Mouse (Mus musculus): Measurements from ENCODE around the gene Meis1. TPM values are rescaled to one million over a fixed set of nuclear protein-coding genes. Genes with fewer than 3 reads are reported as not detected.

Meis1 gene
- 10 to 100 TPM; 11.8 to 13.3 TPM for total RNA-seq (2021)
- long read RNA-seq, experiment 1, partial matches to known transcripts: 0 of 7 reads
- long read RNA-seq, experiment 1, other reads (novel, unspliced or antisense): 3 of 7 reads
- long read RNA-seq, experiment 2, transcript Meis1-201 (13 exons, 3,196 nt): major isoform, 5 of 11 reads
- long read RNA-seq, experiment 2, partial matches to known transcripts: 0 of 11 reads
- long read RNA-seq, experiment 2, other reads (novel, unspliced or antisense): 2 of 11 reads

GRCm38 (mm10) chr11:19018489-19019203 lies at the start of gene Meis1:
Meis1 (minus strand) TSS chr11:19018985.
- DNase-seq (ENCODE audit: low spot score in 2 of 2): peak; percentile 73 to 87

GRCm38 (mm10) chr11:19067334-19067733 lies 48.5 kb upstream of the Meis1 start:
- no peak for DNase-seq (ENCODE audit: low spot score in 2 of 2)

GRCm38 (mm10) chr11:19049276-19049675 lies 30.5 kb upstream of the Meis1 start:
- no peak for DNase-seq (ENCODE audit: low spot score in 2 of 2)

- no peak for DNase-seq (ENCODE audit: low spot score in 2 of 2)
Measured at GRCm38 (mm10) chr11:19036595-19037166, 17.9 kb upstream of the Meis1 start.

DNA sequence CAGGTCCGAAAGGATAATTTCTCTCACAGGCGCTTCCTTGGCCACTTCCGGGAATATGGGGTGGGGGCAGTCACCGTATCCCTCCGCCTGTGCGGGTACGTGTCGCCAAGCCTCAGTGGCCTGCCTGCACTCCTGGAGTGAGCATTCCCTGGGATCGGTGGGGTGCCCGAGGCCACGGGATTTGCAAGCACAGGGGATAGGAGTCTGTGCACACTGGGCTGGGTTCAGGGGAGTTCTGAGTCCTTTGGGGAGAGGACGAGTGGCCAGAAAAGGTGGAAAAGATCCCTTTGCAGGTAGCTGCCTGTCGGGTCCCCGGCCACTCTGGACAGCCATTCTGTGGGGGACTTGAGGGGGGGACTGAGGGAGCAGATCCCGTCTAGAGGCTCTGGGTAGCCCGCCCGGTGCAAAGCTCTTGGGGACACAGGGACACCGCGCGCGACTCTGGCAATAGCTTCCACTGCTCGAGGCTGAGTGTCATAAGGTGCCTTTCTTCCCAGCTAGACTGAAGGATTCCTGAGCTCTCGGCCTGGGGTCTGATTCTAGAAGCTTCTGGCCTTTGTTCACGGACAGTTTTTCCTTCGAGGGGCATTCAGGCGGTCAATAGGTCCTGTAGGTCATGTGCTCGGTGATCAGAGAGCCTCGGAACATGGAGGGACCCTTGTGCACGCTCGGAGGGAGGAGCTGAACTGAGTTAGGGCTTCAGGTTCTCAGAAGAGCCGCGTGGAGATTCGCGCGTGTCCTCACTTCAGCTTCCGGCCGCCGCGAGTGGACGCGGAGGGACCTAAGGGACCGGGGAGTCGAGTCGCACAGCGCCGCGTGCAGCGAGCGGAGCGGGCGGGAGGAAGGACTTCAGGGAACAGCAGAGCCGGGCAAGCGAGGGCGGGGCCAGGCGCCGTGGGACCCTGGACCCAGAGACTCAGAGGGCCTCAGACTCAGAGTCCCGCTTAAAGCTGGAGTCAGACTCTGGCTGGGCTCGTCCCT lies 8.1 kb upstream of the Meis1 start:
- DNase-seq (ENCODE audit: low spot score in 2 of 2): peak; percentile 48 to 66

- no peak for DNase-seq (ENCODE audit: low spot score in 2 of 2)
Measured at GRCm38 (mm10) chr11:19025976-19026520, 7.3 kb upstream of the Meis1 start.

GRCm38 (mm10) chr11:19024496-19025265 lies 5.9 kb upstream of the Meis1 start:
- DNase-seq (ENCODE audit: low spot score in 2 of 2): no peak

DNA sequence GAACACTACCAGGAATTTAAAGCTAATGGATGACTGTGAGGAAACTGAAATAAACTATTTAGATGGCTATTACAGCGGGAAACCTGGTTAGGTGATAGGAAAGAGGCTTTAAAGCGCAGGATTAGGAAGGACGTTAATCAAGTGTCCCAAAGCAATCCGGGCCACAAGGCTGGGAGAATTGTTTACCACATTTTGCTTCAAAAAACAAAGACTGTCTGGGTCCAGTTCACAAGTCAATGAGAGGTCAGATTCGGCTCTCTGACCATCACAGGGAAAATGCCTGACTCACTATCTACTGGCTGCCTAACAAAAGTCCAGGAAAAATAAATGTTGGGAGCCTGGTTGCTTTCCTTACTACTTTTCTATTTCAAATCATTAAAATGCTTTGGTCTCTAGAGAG lies 4.6 kb upstream of the Meis1 start:
- DNase-seq (ENCODE audit: low spot score in 2 of 2): no peak

DNA sequence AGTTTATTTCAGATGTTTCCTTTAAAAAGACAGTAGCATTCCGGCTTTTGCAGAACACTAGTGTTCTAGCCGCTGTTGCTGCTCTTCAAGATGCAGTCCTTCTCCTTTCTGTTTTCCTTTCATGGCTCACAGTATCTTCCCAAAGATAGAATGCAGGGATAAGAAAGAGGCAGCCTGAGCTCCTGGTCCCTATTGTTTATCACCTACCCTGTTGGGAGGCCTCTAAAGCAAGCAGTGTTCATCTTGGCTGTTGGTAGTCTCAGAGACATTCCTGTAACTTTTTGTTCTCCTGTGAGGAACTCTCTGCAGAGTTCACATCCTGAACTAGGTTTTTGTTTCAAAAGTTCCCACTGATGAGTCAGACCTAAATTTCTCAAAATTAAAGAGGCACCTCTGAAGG lies 3.8 kb upstream of the Meis1 start:
- no peak for DNase-seq (ENCODE audit: low spot score in 2 of 2)

DNA sequence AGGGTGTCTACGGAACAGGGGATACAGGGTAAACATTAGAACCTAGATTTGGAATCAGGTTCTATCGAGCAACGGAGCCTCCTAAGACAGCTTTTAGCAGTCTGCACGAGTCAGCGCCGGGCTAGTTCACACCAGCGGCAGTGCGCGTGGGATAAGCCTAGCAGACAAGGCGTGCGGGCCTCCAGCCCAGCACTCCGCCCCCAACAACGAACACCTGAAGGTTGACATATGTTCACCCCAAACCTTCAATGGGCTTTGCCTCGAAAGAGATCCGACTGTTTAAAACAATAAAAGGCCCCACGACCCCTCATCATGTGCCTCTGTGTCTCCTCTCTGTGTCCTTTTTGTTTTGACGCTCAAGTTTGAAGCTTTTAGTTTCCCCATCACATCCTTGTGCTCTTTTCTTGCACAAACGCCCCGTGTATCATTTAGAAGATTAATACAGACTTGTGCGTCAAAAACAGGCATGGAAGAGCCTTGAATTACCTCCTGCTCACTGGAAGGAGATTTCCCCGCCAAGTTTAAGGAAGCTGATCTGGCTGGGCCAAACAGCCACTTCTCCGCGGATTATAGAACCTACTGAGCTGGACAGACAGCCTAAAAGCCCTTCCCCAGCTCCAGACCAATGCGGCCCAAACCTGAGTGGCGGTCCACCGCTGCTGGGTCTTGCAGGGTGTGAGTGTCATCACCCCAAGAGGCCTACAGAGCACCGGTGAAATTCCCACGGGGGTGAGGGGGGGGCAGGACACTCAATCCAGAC lies 2.3 kb upstream of the Meis1 start:
- peak in 1 of 2 experiments; percentile 29 for DNase-seq (ENCODE audit: low spot score in 2 of 2)

GRCm38 (mm10) chr11:19020371-19020824 lies 1.6 kb upstream of the Meis1 start:
- DNase-seq (ENCODE audit: low spot score in 2 of 2): peak; percentile 81 to 90

DNA sequence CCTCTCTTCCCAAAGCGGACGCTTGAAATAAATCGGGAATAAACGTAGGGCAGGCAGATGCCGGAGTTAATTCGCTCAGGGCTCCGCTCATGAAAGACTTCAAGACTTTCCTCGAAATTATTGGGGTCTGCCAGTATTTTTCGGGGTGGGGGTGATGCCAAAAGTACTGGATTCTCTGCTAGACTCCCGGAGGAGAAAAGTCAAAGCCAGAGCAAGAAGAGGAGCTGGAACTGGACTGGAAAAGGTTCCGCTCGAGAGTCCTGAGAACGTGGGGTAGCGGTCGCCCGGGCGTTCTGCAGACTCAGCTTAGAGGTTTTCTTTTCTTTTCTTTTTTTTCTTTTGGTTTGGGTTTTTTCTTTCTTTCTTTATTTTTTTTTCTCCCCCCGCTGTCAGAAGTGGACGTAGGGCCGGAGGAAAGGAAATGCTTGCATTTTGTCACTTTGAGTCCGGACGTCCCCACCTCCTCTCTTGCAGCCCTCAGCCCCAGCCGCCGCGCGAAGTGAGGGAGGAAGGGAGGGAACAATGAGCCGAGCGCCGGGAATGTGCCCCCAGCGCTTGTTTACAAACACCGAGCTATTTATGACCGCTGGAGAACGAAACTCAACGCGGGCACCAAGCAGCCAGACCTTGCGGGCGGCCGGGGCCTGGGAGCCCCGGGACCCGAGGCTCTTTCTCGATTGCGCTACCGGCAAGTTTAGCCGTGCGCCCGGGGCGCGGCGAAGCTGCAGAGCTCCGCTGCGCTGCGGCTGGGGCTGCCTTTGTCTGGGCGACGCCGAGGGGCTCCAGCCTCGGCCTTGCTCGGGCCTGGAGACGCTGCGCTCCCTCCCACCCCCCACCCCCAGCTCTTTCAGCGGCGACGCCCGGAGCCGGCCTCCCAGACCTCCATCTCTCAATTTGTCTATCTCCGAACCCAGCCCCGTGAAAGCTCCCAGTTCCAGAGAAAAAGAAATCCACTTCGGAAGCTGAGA lies 703 bp upstream of the Meis1 start:
- DNase-seq (ENCODE audit: low spot score in 2 of 2): peak; percentile 43 to 73

DNA sequence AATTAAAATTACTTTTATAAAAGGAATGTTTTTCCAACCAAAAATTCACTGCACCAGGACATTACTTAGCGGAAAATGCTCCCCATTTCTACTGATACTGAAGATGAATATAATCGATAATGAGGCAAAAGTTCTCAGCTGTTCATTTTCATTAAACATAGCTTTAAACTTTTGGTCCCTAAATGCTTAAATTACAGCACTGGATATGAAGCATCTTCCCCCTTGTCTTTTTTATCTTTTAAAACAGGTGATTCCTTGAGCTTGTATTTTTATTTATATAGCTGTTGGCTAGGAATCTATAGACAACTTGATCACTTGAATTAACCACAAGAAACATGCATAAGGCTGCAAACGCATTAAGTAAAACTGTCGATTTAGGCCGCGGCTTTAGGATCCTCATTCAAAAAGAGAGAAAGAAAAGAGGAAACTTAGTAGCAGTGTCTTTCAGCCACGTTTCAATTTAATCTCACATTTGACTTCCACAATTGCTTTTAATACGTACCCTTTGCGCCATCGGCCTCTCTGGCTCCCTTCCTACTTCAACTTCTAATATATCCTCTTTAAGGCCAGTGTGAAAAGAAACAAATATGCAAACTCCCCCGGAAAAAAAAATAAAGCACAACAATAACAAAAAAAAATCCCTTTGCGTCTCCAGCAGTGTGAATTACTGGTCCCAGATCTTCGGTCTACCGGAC lies 919 bp downstream of the Meis1 start:
- DNase-seq (ENCODE audit: low spot score in 2 of 2): peak in 1 of 2 experiments; percentile 18

DNA sequence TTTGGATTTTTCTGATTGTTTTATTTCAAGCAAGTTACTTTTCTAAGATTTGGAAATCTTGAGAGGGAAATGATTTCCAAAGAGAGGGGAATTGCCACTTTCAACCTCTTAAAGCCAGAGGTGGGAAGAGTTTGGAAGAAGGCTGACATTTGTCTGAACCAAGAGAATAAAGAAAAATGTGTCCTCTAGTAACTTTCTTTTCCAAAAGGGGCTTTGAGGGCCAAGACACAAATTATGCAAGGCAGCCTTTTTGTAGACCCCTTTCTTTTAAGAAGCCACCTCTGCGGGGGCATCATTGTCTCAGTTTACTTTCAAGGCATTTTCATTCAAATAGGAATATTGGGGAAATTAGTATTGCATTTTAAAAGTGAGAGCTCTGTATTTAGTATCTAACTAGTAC lies 1.5 kb downstream of the Meis1 start:
- DNase-seq (ENCODE audit: low spot score in 2 of 2): no peak

DNA sequence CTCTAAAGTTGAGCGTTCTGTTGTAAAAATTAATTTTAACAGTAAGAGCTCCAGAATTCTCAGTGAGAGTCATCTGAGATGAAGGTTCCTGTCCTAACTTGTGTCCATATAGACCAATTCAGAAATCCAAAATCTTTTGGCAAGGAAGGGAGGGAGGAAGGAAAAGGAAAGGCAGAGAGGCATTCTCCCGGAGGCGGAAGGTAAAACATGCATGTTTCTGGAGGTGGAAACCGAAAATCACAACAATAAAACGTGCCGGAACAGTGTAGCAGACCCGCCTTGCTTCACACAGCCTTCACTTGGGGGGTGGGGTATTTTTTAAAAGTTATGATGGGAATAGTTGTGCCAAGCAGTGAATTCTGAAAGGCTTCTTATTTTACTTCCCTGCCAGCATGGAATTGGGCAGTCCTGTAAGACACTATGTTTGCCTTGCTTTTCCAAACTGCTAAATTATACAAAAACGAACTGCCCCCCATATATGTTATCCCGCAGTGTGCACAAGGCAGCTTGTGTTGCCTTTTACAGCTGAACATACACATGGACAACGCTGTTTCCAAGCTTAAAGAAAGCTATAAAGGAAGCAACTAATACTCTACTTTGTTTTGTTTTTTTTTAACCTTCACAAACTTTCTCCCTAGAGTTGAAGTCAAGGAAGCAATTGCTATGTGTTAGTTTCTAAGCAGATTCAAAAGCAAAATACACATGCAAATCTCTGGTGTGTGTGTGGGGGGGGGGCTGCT lies 2.1 kb downstream of the Meis1 start:
- no peak for DNase-seq (ENCODE audit: low spot score in 2 of 2)

GRCm38 (mm10) chr11:19015731-19016461 lies 2.9 kb downstream of the Meis1 start:
- peak in 1 of 2 experiments; percentile 23 for DNase-seq (ENCODE audit: low spot score in 2 of 2)
